Mouse (Mus musculus): ENCODE data around the gene Hbb-bt. TPM values are rescaled to one million over a fixed set of nuclear protein-coding genes. Genes with fewer than 3 reads are reported as not detected.
"Not testable (repeated sequence)": the region's sequence is repeated elsewhere in the genome, so short reads cannot be mapped to it uniquely, and the experiment has no call there.

Gene Hbb-bt
- 56.3 and 87.5 TPM in 2 replicates for polyA plus RNA-seq (2012; rRNA removed)

- Histone ChIP-seq H3K27ac (ENCODE audit: insufficient read depth, low read length) (no peak within 1 kb of the TSS), H3K4me1 (ENCODE audit: control insufficient read depth, insufficient read depth, low read length) (no peaks in the 10 kb centered on the region)
- no peak for TF ChIP-seq POLR2A (IDR thresholded peaks at IDR 0.05; ENCODE audit: extremely low read depth, insufficient read depth, low read length)
- no peak for TF ChIP-seq CTCF (IDR thresholded peaks at IDR 0.05; ENCODE audit: extremely low read depth, insufficient read depth, low read length)
Observed at GRCm38 (mm10) chr7:103813766-103814165, at the start of gene Hbb-bt. Hbb-bt (minus strand) TSS chr7:103813996.

GRCm38 (mm10) chr7:103861531-103861930, 47.7 kb upstream of the Hbb-bt start:
- Histone ChIP-seq H3K4me1 (ENCODE audit: control insufficient read depth, insufficient read depth, low read length) (no peaks in the 10 kb centered on the region), H3K4me3 (ENCODE audit: insufficient read depth, low read length) (no peak overlapping the region), H3K27ac (ENCODE audit: insufficient read depth, low read length) (no peak overlapping the region)
- no peak for TF ChIP-seq CTCF (IDR thresholded peaks at IDR 0.05; ENCODE audit: extremely low read depth, insufficient read depth, low read length)
- TF ChIP-seq POLR2A (IDR thresholded peaks at IDR 0.05; ENCODE audit: extremely low read depth, insufficient read depth, low read length) = no peak

More at GRCm38 (mm10) chr7:103813766-103814165, at the start of gene Hbb-bt:
- no peak within 1 kb of the TSS for H3K4me3 ChIP-seq (ENCODE audit: insufficient read depth, low read length)

- TF ChIP-seq CTCF (IDR thresholded peaks at IDR 0.05; ENCODE audit: extremely low read depth, insufficient read depth, low read length) = no peak
- no peak for TF ChIP-seq POLR2A (IDR thresholded peaks at IDR 0.05; ENCODE audit: extremely low read depth, insufficient read depth, low read length)
- no peaks in the 10 kb centered on the region for H3K4me1 ChIP-seq (ENCODE audit: control insufficient read depth, insufficient read depth, low read length)
- no peak overlapping the region for H3K27ac ChIP-seq (ENCODE audit: insufficient read depth, low read length)
- no peak overlapping the region for H3K4me3 ChIP-seq (ENCODE audit: insufficient read depth, low read length)
Observed at GRCm38 (mm10) chr7:103860855-103861254, 47.1 kb upstream of the Hbb-bt start.

- H3K27ac ChIP-seq (ENCODE audit: insufficient read depth, low read length) = no peak overlapping the region
- no peak overlapping the region for H3K4me3 ChIP-seq (ENCODE audit: insufficient read depth, low read length)
- TF ChIP-seq CTCF (IDR thresholded peaks at IDR 0.05; ENCODE audit: extremely low read depth, insufficient read depth, low read length) (no peak), POLR2A (IDR thresholded peaks at IDR 0.05; ENCODE audit: extremely low read depth, insufficient read depth, low read length) (no peak)
- H3K4me1 ChIP-seq (ENCODE audit: control insufficient read depth, insufficient read depth, low read length) = no peaks in the 10 kb centered on the region
Observed at GRCm38 (mm10) chr7:103859076-103859475, 45.3 kb upstream of the Hbb-bt start.

GRCm38 (mm10) chr7:103854669-103855068, 40.9 kb upstream of the Hbb-bt start:
- Histone ChIP-seq H3K4me3 (ENCODE audit: insufficient read depth, low read length) (no peak overlapping the region), H3K4me1 (ENCODE audit: control insufficient read depth, insufficient read depth, low read length) (no peaks in the 10 kb centered on the region)
- TF ChIP-seq CTCF (IDR thresholded peaks at IDR 0.05; ENCODE audit: extremely low read depth, insufficient read depth, low read length) = no peak
- TF ChIP-seq POLR2A (IDR thresholded peaks at IDR 0.05; ENCODE audit: extremely low read depth, insufficient read depth, low read length) = no peak

GRCm38 (mm10) chr7:103853090-103853489, 39.3 kb upstream of the Hbb-bt start, which contains the start of gene Hbb-y:
Hbb-y (minus strand) TSS chr7:103853216.
- Histone ChIP-seq H3K4me3 (ENCODE audit: insufficient read depth, low read length) (no peak within 1 kb of the TSS), H3K4me1 (ENCODE audit: control insufficient read depth, insufficient read depth, low read length) (no peaks in the 10 kb centered on the region), H3K27ac (ENCODE audit: insufficient read depth, low read length) (no peak within 1 kb of the TSS)
- TF ChIP-seq POLR2A (IDR thresholded peaks at IDR 0.05; ENCODE audit: extremely low read depth, insufficient read depth, low read length) (no peak), CTCF (IDR thresholded peaks at IDR 0.05; ENCODE audit: extremely low read depth, insufficient read depth, low read length) (no peak)

More at GRCm38 (mm10) chr7:103854669-103855068, 40.9 kb upstream of the Hbb-bt start:
- H3K27ac ChIP-seq (ENCODE audit: insufficient read depth, low read length) = no peak overlapping the region

GRCm38 (mm10) chr7:103844525-103845325, 30.9 kb upstream of the Hbb-bt start:
- TF ChIP-seq POLR2A (IDR thresholded peaks at IDR 0.05; ENCODE audit: extremely low read depth, insufficient read depth, low read length) (no peak), CTCF (IDR thresholded peaks at IDR 0.05; ENCODE audit: extremely low read depth, insufficient read depth, low read length) (no peak)
- Histone ChIP-seq H3K4me1 (ENCODE audit: control insufficient read depth, insufficient read depth, low read length) (no peaks in the 10 kb centered on the region), H3K4me3 (ENCODE audit: insufficient read depth, low read length) (no peak overlapping the region), H3K27ac (ENCODE audit: insufficient read depth, low read length) (no peak overlapping the region)

GRCm38 (mm10) chr7:103843034-103843433, 29.2 kb upstream of the Hbb-bt start, which contains the start of gene Hbb-bh1:
Hbb-bh1 (minus strand) TSS chr7:103843164.
- Histone ChIP-seq H3K4me3 (ENCODE audit: insufficient read depth, low read length) (no peak within 1 kb of the TSS), H3K4me1 (ENCODE audit: control insufficient read depth, insufficient read depth, low read length) (no peaks in the 10 kb centered on the region), H3K27ac (ENCODE audit: insufficient read depth, low read length) (no peak within 1 kb of the TSS)
- TF ChIP-seq POLR2A (IDR thresholded peaks at IDR 0.05; ENCODE audit: extremely low read depth, insufficient read depth, low read length) (no peak), CTCF (IDR thresholded peaks at IDR 0.05; ENCODE audit: extremely low read depth, insufficient read depth, low read length) (no peak)

DNA sequence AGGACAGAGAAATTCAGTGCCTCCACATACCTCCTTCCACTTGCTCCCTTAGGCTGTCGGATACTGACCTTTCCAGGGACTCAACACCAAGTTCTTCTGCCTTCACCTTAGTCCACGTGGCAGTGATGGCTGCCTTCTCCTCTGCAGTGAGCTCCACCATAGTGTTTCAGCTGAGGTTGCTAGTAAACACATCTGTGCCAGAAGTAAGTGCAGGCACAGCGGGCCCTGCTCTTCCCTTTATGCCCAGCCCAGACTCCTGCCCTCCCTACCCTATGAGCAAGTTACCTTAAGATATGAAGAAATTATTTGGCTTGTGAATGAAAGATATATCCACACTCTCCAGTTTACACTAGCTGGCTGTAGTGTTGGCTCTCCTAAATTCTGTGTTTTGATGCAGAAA, 26.5 kb upstream of the Hbb-bt start, which contains the start of gene Hbb-bh2:
Gene Hbb-bh2 (minus strand): TSS at position 253 of the 400 bp plus-strand sequence.
- H3K4me3 ChIP-seq (ENCODE audit: insufficient read depth, low read length) = no peak within 1 kb of the TSS
- H3K4me1 ChIP-seq (ENCODE audit: control insufficient read depth, insufficient read depth, low read length) = no peaks in the 10 kb centered on the region
- TF ChIP-seq POLR2A (IDR thresholded peaks at IDR 0.05; ENCODE audit: extremely low read depth, insufficient read depth, low read length) (no peak), CTCF (IDR thresholded peaks at IDR 0.05; ENCODE audit: extremely low read depth, insufficient read depth, low read length) (no peak)
- no peak within 1 kb of the TSS for H3K27ac ChIP-seq (ENCODE audit: insufficient read depth, low read length)

DNA sequence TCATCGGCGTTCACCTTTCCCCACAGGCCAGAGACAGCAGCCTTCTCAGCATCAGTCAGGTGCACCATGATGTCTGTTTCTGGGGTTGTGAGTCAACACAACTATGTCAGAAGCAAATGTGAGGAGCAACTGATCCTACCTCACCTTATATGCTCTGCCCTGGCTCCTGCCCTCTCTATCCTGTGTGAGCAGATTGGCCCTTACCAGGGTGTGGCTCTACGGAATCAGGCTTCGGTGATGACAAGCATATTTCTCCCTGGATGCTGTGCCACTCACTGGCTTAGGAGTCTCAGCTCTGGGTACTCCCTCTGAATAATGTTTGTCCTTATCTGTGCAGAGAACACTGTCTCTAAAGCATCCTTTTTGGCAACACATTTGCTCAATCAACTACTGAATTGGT, 14.0 kb upstream of the Hbb-bt start, which contains the start of gene Hbb-bs:
Gene Hbb-bs (minus strand): TSS at position 289 of the 400 bp plus-strand sequence.
- H3K27ac ChIP-seq (ENCODE audit: insufficient read depth, low read length) = no peak within 1 kb of the TSS
- H3K4me1 ChIP-seq (ENCODE audit: control insufficient read depth, insufficient read depth, low read length) = no peaks in the 10 kb centered on the region
- no peak within 1 kb of the TSS for H3K4me3 ChIP-seq (ENCODE audit: insufficient read depth, low read length)
- TF ChIP-seq POLR2A (IDR thresholded peaks at IDR 0.05; ENCODE audit: extremely low read depth, insufficient read depth, low read length) (no peak), CTCF (IDR thresholded peaks at IDR 0.05; ENCODE audit: extremely low read depth, insufficient read depth, low read length) (no peak)

DNA sequence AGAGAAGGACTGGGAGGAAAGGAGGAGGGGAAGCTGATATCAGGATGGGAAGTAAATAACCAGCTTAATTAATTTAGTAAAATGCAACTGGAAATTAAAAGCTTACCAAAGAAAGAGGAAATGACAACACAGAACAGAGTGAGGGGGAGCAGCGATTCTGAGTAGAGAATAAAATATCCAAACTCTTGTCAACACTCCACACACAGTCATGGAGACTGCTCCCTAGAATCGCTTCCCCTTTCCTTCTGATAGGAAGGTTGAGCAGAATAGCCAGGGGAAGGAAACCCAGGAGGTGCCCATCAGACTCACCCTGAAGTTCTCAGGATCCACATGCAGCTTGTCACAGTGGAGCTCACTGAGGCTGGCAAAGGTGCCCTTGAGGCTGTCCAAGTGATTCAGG, 13.3 kb upstream of the Hbb-bt start:
- H3K27ac ChIP-seq (ENCODE audit: insufficient read depth, low read length); H3K4me3 ChIP-seq (ENCODE audit: insufficient read depth, low read length); H3K4me1 ChIP-seq (ENCODE audit: control insufficient read depth, insufficient read depth, low read length): not testable (repeated sequence)
